Mouse (Mus musculus): Measurements from ENCODE around the gene Vwa7. TPM values are rescaled to one million over a fixed set of nuclear protein-coding genes. Genes with fewer than 3 reads are reported as not detected.

Gene Vwa7
- polyA plus RNA-seq, 1 experiment = 1.2 TPM

DNA sequence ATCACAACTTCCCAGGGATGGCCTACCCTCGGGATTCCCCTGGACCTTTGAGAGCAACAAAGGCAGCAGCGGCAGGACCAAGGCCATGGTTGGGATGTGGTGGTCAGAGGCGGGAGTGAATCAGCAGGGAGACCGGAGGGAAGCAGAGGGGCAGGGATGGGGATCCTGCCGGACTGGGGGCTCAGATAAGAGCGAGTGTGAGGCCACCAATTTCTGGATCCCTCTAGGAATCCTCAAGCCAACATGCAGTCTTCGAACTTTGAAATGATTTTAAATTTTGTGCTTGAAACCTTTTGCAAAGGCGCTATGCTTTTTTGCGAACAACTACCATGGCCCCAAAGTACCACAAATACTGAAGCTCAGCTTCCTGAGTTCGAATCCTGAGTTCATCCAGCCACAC is 49.7 kb downstream of the Vwa7 start, which contains the start of gene Mpig6b:
TSS of gene Mpig6b (minus strand) at position 101 of the 400 bp plus-strand sequence.
- WGBS = 48% methylated on average over 10 of the region's 10 CpGs
- Histone ChIP-seq H3K27ac (ENCODE audit: control insufficient read depth, insufficient read depth, low read depth, low read length, poor library complexity) (no peak within 1 kb of the TSS), H3K4me1 (ENCODE audit: control insufficient read depth, insufficient read depth, low read length) (no peaks in the 10 kb centered on the region; the same call in 1 of the 2 replicates), H3K4me3 (replicated peaks; ENCODE audit: control insufficient read depth, low read depth, low read length) (peak within 1 kb of the TSS; percentile 35)
- TF ChIP-seq CTCF (IDR thresholded peaks at IDR 0.05; ENCODE audit: control insufficient read depth, insufficient read depth, low read length) (no peak), POLR2A (IDR thresholded peaks at IDR 0.05; ENCODE audit: borderline replicate concordance, control insufficient read depth, low read depth, low read length) (no peak)

DNA sequence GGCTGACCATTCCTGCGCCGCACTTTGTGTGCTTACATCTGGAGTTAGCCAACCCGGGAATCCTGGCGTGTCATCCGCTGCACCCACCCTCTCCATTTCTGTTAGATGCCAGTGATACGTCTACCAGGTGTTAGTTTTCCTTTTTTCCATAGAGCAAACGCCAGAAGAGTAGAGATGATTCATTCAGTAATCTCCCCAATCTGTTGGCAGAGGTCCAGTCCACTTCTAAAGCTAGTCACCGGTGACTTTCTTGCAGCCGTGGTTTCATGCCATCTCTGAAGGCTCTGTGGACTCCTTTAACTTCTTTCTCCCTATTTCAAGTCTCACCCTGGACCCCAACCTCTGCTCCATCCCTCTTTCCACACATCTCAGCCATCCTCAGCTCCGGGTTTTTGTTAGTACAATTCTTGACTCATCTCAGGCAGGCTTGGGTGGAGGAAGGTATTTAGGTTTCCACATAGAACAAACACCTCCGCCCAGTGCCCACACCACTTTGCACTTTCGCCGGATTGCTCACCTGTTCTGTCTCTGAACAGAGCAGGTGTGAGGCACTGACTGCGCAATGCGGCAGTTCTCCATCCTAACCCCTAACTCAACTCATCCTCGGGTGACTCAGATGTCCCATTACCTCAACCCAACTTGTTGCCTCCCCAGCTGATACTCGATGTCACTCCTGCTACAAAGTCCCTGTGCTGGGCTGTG is 52.0 kb downstream of the Vwa7 start:
- Histone ChIP-seq H3K4me3 (replicated peaks; ENCODE audit: control insufficient read depth, low read depth, low read length) (no peak overlapping the region), H3K4me1 (ENCODE audit: control insufficient read depth, insufficient read depth, low read length) (no peaks in the 10 kb centered on the region; the same call in 1 of the 2 replicates), H3K27ac (ENCODE audit: control insufficient read depth, insufficient read depth, low read depth, low read length, poor library complexity) (no peak overlapping the region)
- 70% methylated on average over 17 of the region's 17 CpGs for WGBS
- no peak for TF ChIP-seq CTCF (IDR thresholded peaks at IDR 0.05; ENCODE audit: control insufficient read depth, insufficient read depth, low read length)
- no peak for TF ChIP-seq POLR2A (IDR thresholded peaks at IDR 0.05; ENCODE audit: borderline replicate concordance, control insufficient read depth, low read depth, low read length)

DNA sequence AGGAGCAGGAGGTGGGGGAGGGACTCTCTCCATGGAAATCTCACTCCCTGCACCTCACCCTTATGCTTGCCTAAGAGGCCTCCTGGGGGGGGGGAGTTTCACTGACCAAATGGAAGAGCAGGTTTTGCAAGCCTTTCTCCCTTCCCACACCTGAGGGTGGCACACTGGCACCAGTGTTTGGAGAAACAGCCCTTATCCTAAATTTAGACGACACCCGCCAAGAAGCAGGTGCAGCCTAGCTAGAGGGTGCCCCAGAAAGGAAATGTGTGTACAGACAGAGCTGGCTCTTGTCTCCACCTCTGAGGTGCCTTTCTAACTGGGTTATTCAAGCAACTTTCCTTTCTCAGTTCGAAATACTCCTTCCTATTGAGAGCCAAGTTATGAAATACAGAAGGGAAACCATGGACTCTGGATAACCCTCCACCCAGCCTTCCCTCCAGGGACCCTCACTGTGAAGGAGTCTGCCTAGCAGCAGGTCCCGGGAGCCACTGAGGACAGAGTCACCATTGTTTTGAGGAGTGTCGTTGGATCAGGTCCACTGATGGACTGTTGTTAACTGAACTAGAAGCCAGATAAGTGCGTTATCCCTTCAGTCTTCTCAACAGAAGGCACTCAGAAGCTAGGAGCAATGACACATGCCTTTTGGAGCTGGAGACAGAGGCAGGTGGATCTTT is 54.3 kb downstream of the Vwa7 start:
- TF ChIP-seq CTCF (IDR thresholded peaks at IDR 0.05; ENCODE audit: control insufficient read depth, insufficient read depth, low read length) = no peak
- no peak for TF ChIP-seq POLR2A (IDR thresholded peaks at IDR 0.05; ENCODE audit: borderline replicate concordance, control insufficient read depth, low read depth, low read length)
- H3K27ac ChIP-seq (ENCODE audit: control insufficient read depth, insufficient read depth, low read depth, low read length, poor library complexity) = no peak overlapping the region
- no peaks in the 10 kb centered on the region for H3K4me1 ChIP-seq (ENCODE audit: control insufficient read depth, insufficient read depth, low read length)
- 35% methylated on average over 6 of the region's 6 CpGs for WGBS
- no peak overlapping the region for H3K4me3 ChIP-seq (replicated peaks; ENCODE audit: control insufficient read depth, low read depth, low read length)

DNA sequence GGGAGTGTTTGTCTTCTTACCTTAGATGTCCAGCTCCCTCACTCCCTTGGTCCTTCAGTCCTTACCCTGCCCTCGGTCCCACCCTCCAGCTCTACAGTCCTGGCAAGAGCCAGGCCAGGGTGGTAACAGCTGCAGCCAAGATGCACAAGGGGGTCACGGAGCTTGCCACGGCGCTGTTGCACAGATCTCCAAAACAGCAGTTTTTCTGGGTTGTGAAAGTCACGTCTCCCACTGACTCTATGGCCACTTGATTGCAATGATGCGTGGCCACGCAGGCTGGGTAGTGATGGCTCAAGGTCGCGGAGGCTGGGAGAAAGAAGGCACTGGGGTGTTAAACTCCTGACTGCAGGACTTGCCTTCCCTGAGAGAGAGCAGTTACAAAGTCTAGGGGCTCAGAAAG is 55.1 kb downstream of the Vwa7 start:
- no peak for TF ChIP-seq POLR2A (IDR thresholded peaks at IDR 0.05; ENCODE audit: borderline replicate concordance, control insufficient read depth, low read depth, low read length)
- no peak for TF ChIP-seq CTCF (IDR thresholded peaks at IDR 0.05; ENCODE audit: control insufficient read depth, insufficient read depth, low read length)
- WGBS = 79% methylated on average over 9 of the region's 9 CpGs
- Histone ChIP-seq H3K4me3 (replicated peaks; ENCODE audit: control insufficient read depth, low read depth, low read length) (no peak overlapping the region), H3K4me1 (ENCODE audit: control insufficient read depth, insufficient read depth, low read length) (no peaks in the 10 kb centered on the region), H3K27ac (ENCODE audit: control insufficient read depth, insufficient read depth, low read depth, low read length, poor library complexity) (no peak overlapping the region)

DNA sequence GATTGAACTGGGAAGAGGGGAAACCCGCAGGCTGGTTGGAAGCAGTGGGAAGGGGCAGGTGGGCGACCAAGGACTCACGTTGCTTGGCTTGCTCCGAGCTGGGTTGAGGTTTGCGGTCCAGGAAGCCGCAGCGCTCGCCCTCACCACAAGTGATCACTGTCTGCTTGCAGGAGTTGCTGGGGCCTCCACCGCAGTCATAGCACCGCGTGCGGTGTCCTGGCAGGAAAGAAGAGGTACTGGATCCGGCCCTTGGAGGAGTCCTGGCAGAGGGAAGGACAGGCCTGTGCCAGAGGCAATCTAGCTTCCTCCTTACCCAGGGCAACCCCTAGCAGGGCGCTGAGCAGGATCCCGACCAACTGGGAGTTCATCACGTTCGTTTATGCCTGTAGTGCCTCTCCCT is 57.7 kb downstream of the Vwa7 start:
- TF ChIP-seq POLR2A (IDR thresholded peaks at IDR 0.05; ENCODE audit: borderline replicate concordance, control insufficient read depth, low read depth, low read length) (no peak), CTCF (IDR thresholded peaks at IDR 0.05; ENCODE audit: control insufficient read depth, insufficient read depth, low read length) (no peak)
- Histone ChIP-seq H3K27ac (ENCODE audit: control insufficient read depth, insufficient read depth, low read depth, low read length, poor library complexity) (no peak overlapping the region), H3K4me3 (replicated peaks; ENCODE audit: control insufficient read depth, low read depth, low read length) (no peak overlapping the region), H3K4me1 (ENCODE audit: control insufficient read depth, insufficient read depth, low read length) (peaks cover 5% of the 10 kb centered on the region; the same call in 1 of the 2 replicates)
- 4% methylated on average over 17 of the region's 17 CpGs for WGBS

Other genes with a start within 250 kb of the Vwa7 start
- gene Cyp21a1, start 212.0 kb upstream of the Vwa7 start, polyA plus RNA-seq (2011; ENCODE audit: insufficient read depth, insufficient read length, low replicate concordance, missing spikeins) = not detected in 2 replicates
- gene Stk19, start 179.6 kb upstream of the Vwa7 start, polyA plus RNA-seq (2011; ENCODE audit: insufficient read depth, insufficient read length, low replicate concordance, missing spikeins) = 44.0 and 63.6 TPM in 2 replicates
- 52.4 and 73.3 TPM in 2 replicates for gene Dxo, start 179.6 kb upstream of the Vwa7 start, polyA plus RNA-seq (2011; ENCODE audit: insufficient read depth, insufficient read length, low replicate concordance, missing spikeins)
- 31.0 and 67.7 TPM in 2 replicates for gene Skiv2l, start 166.4 kb upstream of the Vwa7 start, polyA plus RNA-seq (2011; ENCODE audit: insufficient read depth, insufficient read length, low replicate concordance, missing spikeins)
- 13.1 and 42.2 TPM in 2 replicates for gene Nelfe, start 166.2 kb upstream of the Vwa7 start, polyA plus RNA-seq (2011; ENCODE audit: insufficient read depth, insufficient read length, low replicate concordance, missing spikeins)
- gene Cfb, start 154.1 kb upstream of the Vwa7 start, polyA plus RNA-seq (2011; ENCODE audit: insufficient read depth, insufficient read length, low replicate concordance, missing spikeins) = 8.4 and 14.5 TPM in 2 replicates
- 2.8 and 5.7 TPM in 2 replicates for gene Zbtb12, start 137.1 kb upstream of the Vwa7 start, polyA plus RNA-seq (2011; ENCODE audit: insufficient read depth, insufficient read length, low replicate concordance, missing spikeins)
- 2.0 TPM in 1 of 2 replicates, not detected in the other for gene Gm20547, start 134.5 kb upstream of the Vwa7 start, polyA plus RNA-seq (2011; ENCODE audit: insufficient read depth, insufficient read length, low replicate concordance, missing spikeins)
- gene C2, start 118.3 kb upstream of the Vwa7 start, polyA plus RNA-seq (2011; ENCODE audit: insufficient read depth, insufficient read length, low replicate concordance, missing spikeins) = 3.7 and 5.9 TPM in 2 replicates
- 60.6 and 104 TPM in 2 replicates for gene Ehmt2, start 118.1 kb upstream of the Vwa7 start, polyA plus RNA-seq (2011; ENCODE audit: insufficient read depth, insufficient read length, low replicate concordance, missing spikeins)
- 1.3 TPM in 1 of 2 replicates, not detected in the other for gene Slc44a4, start 102.1 kb upstream of the Vwa7 start, polyA plus RNA-seq (2011; ENCODE audit: insufficient read depth, insufficient read length, low replicate concordance, missing spikeins)
- 18.1 and 33.6 TPM in 2 replicates for gene Neu1, start 85.3 kb upstream of the Vwa7 start, polyA plus RNA-seq (2011; ENCODE audit: insufficient read depth, insufficient read length, low replicate concordance, missing spikeins)
- 1.3 and 5.5 TPM in 2 replicates for gene Hspa1b, start 57.3 kb upstream of the Vwa7 start, polyA plus RNA-seq (2011; ENCODE audit: insufficient read depth, insufficient read length, low replicate concordance, missing spikeins)
- gene Gm20481, start 46.7 kb upstream of the Vwa7 start, polyA plus RNA-seq (2011; ENCODE audit: insufficient read depth, insufficient read length, low replicate concordance, missing spikeins) = not detected in 2 replicates
- 1.9 TPM in 1 of 2 replicates, not detected in the other for gene Hspa1a, start 44.4 kb upstream of the Vwa7 start, polyA plus RNA-seq (2011; ENCODE audit: insufficient read depth, insufficient read length, low replicate concordance, missing spikeins)
- not detected in 2 replicates for gene Hspa1l, start 43.9 kb upstream of the Vwa7 start, polyA plus RNA-seq (2011; ENCODE audit: insufficient read depth, insufficient read length, low replicate concordance, missing spikeins)
- 70.0 and 84.5 TPM in 2 replicates for gene Lsm2, start 34.7 kb upstream of the Vwa7 start, polyA plus RNA-seq (2011; ENCODE audit: insufficient read depth, insufficient read length, low replicate concordance, missing spikeins)
- 117 and 158 TPM in 2 replicates for gene Vars, start 15.6 kb upstream of the Vwa7 start, polyA plus RNA-seq (2011; ENCODE audit: insufficient read depth, insufficient read length, low replicate concordance, missing spikeins)
- gene Sapcd1, start 11.4 kb downstream of the Vwa7 start, polyA plus RNA-seq (2011; ENCODE audit: insufficient read depth, insufficient read length, low replicate concordance, missing spikeins) = 18.9 and 31.7 TPM in 2 replicates
- 12.1 and 17.2 TPM in 2 replicates for gene Msh5, start 30.2 kb downstream of the Vwa7 start, polyA plus RNA-seq (2011; ENCODE audit: insufficient read depth, insufficient read length, low replicate concordance, missing spikeins)
- gene Clic1, start 33.4 kb downstream of the Vwa7 start, polyA plus RNA-seq (2011; ENCODE audit: insufficient read depth, insufficient read length, low replicate concordance, missing spikeins) = 76.2 and 141 TPM in 2 replicates
- gene Ddah2, start 42.5 kb downstream of the Vwa7 start, polyA plus RNA-seq (2011; ENCODE audit: insufficient read depth, insufficient read length, low replicate concordance, missing spikeins) = 12.5 and 15.2 TPM in 2 replicates
- gene Ly6g6c, start 48.8 kb downstream of the Vwa7 start, polyA plus RNA-seq (2011; ENCODE audit: insufficient read depth, insufficient read length, low replicate concordance, missing spikeins) = 1.6 and 1.7 TPM in 2 replicates
- gene Mpig6b, start 49.6 kb downstream of the Vwa7 start, polyA plus RNA-seq (2011; ENCODE audit: insufficient read depth, insufficient read length, low replicate concordance, missing spikeins) = 16.5 and 35.6 TPM in 2 replicates
- 1.3 TPM in 1 of 2 replicates, not detected in the other for gene Ly6g6e, start 60.3 kb downstream of the Vwa7 start, polyA plus RNA-seq (2011; ENCODE audit: insufficient read depth, insufficient read length, low replicate concordance, missing spikeins)
- gene Ly6g6d, start 61.5 kb downstream of the Vwa7 start, polyA plus RNA-seq (2011; ENCODE audit: insufficient read depth, insufficient read length, low replicate concordance, missing spikeins) = 9.2 and 26.2 TPM in 2 replicates
- 14.3 and 53.1 TPM in 2 replicates for gene Ly6g6f, start 69.0 kb downstream of the Vwa7 start, polyA plus RNA-seq (2011; ENCODE audit: insufficient read depth, insufficient read length, low replicate concordance, missing spikeins)
- gene Abhd16a, start 72.7 kb downstream of the Vwa7 start, polyA plus RNA-seq (2011; ENCODE audit: insufficient read depth, insufficient read length, low replicate concordance, missing spikeins) = 48.7 and 73.1 TPM in 2 replicates
- gene Ly6g5c, start 91.7 kb downstream of the Vwa7 start, polyA plus RNA-seq (2011; ENCODE audit: insufficient read depth, insufficient read length, low replicate concordance, missing spikeins) = not detected in 2 replicates
- 3.4 and 4.7 TPM in 2 replicates for gene Ly6g5b, start 98.8 kb downstream of the Vwa7 start, polyA plus RNA-seq (2011; ENCODE audit: insufficient read depth, insufficient read length, low replicate concordance, missing spikeins)
- gene Gpank1, start 104.9 kb downstream of the Vwa7 start, polyA plus RNA-seq (2011; ENCODE audit: insufficient read depth, insufficient read length, low replicate concordance, missing spikeins) = 29.8 and 39.0 TPM in 2 replicates
- 155 and 166 TPM in 2 replicates for gene Csnk2b, start 105.5 kb downstream of the Vwa7 start, polyA plus RNA-seq (2011; ENCODE audit: insufficient read depth, insufficient read length, low replicate concordance, missing spikeins)
- gene D17H6S53E, start 109.8 kb downstream of the Vwa7 start, polyA plus RNA-seq (2011; ENCODE audit: insufficient read depth, insufficient read length, low replicate concordance, missing spikeins) = 6.8 and 20.2 TPM in 2 replicates
- 6.0 TPM in 1 of 2 replicates, not detected in the other for gene Apom, start 115.5 kb downstream of the Vwa7 start, polyA plus RNA-seq (2011; ENCODE audit: insufficient read depth, insufficient read length, low replicate concordance, missing spikeins)
- 104 and 195 TPM in 2 replicates for gene Bag6, start 118.6 kb downstream of the Vwa7 start, polyA plus RNA-seq (2011; ENCODE audit: insufficient read depth, insufficient read length, low replicate concordance, missing spikeins)
- 208 and 214 TPM in 2 replicates for gene Prrc2a, start 148.3 kb downstream of the Vwa7 start, polyA plus RNA-seq (2011; ENCODE audit: insufficient read depth, insufficient read length, low replicate concordance, missing spikeins)
- gene Aif1, start 159.5 kb downstream of the Vwa7 start, polyA plus RNA-seq (2011; ENCODE audit: insufficient read depth, insufficient read length, low replicate concordance, missing spikeins) = 48.9 and 51.7 TPM in 2 replicates
- gene Lst1, start 171.9 kb downstream of the Vwa7 start, polyA plus RNA-seq (2011; ENCODE audit: insufficient read depth, insufficient read length, low replicate concordance, missing spikeins) = 50.4 and 139 TPM in 2 replicates
- gene Ltb, start 177.9 kb downstream of the Vwa7 start, polyA plus RNA-seq (2011; ENCODE audit: insufficient read depth, insufficient read length, low replicate concordance, missing spikeins) = 38.6 and 66.2 TPM in 2 replicates
- 3.2 and 7.4 TPM in 2 replicates for gene Tnf, start 185.4 kb downstream of the Vwa7 start, polyA plus RNA-seq (2011; ENCODE audit: insufficient read depth, insufficient read length, low replicate concordance, missing spikeins)
- 3.5 and 4.4 TPM in 2 replicates for gene Lta, start 188.8 kb downstream of the Vwa7 start, polyA plus RNA-seq (2011; ENCODE audit: insufficient read depth, insufficient read length, low replicate concordance, missing spikeins)
- not detected in 2 replicates for gene Gm16181, start 204.3 kb downstream of the Vwa7 start, polyA plus RNA-seq (2011; ENCODE audit: insufficient read depth, insufficient read length, low replicate concordance, missing spikeins)
- 4.1 and 9.9 TPM in 2 replicates for gene Atp6v1g2, start 217.1 kb downstream of the Vwa7 start, polyA plus RNA-seq (2011; ENCODE audit: insufficient read depth, insufficient read length, low replicate concordance, missing spikeins)
- 9.9 and 24.9 TPM in 2 replicates for gene Nfkbil1, start 219.2 kb downstream of the Vwa7 start, polyA plus RNA-seq (2011; ENCODE audit: insufficient read depth, insufficient read length, low replicate concordance, missing spikeins)
- 275 and 374 TPM in 2 replicates for gene Ddx39b, start 225.2 kb downstream of the Vwa7 start, polyA plus RNA-seq (2011; ENCODE audit: insufficient read depth, insufficient read length, low replicate concordance, missing spikeins)
- 399 and 727 TPM in 2 replicates for gene H2-D1, start 246.2 kb downstream of the Vwa7 start, polyA plus RNA-seq (2011; ENCODE audit: insufficient read depth, insufficient read length, low replicate concordance, missing spikeins)

All from bone marrow, adult 2 months (tissue).